Mouse (Mus musculus) embryonic facial prominence, embryonic 12.5 days (tissue): ENCODE measurements around the gene Stpg3. TPM values are rescaled to one million over a fixed set of nuclear protein-coding genes. Genes with fewer than 3 reads are reported as not detected.

Source experiments
- ATAC-seq: fragments of 200-750 bp; cut with Nextera tagmentation; 2 replicates; pipeline ENCODE4 v1.8.0; 2017; ENCODE audit not compliant: insufficient number of reproducible peaks, insufficient read depth, low FRiP score, low TSS enrichment
- H3K27ac ChIP-seq: fragments of 300-500 bp; sonication (generic); 2 replicates; pipeline ENCODE4 v1.5.1; 2016; ENCODE audit warnings: mild to moderate bottlenecking
- H3K27me3 ChIP-seq: fragments of 300-500 bp; sonication (generic); 2 replicates; pipeline ENCODE4 v1.6.1; 2016; ENCODE audit warnings: mild to moderate bottlenecking, moderate library complexity
- H3K36me3 ChIP-seq: fragments of 300-500 bp; sonication (generic); 2 replicates; pipeline ENCODE4 v1.6.1; 2016; ENCODE audit warnings: mild to moderate bottlenecking
- H3K4me1 ChIP-seq: fragments of 300-500 bp; sonication (generic); 2 replicates; pipeline ENCODE4 v1.6.1; 2016
- H3K4me2 ChIP-seq: fragments of 300-500 bp; sonication (generic); replicated peaks from 2 replicates; pipeline ENCODE4 v1.6.1; 2016; ENCODE audit warnings: mild to moderate bottlenecking, moderate library complexity
- H3K4me3 ChIP-seq: fragments of 300-500 bp; sonication (generic); 2 replicates; pipeline ENCODE4 v1.5.1; 2016; ENCODE audit warnings: mild to moderate bottlenecking
- H3K9ac ChIP-seq: fragments of 300-500 bp; sonication (generic); 2 replicates; pipeline ENCODE4 v1.6.1; 2016; ENCODE audit warnings: mild to moderate bottlenecking, moderate library complexity
- H3K9me3 ChIP-seq: fragments of 300-500 bp; sonication (generic); 2 replicates; pipeline ENCODE4 v1.6.1; 2016; ENCODE audit warnings: mild to moderate bottlenecking, moderate library complexity
- WGBS: fragments of 180-500 bp; shearing (Covaris S2); methylation state at CpG from one replicate; pipeline ENCODE4 v1.1.7; 2016; 5-methylcytosine and 5-hydroxymethylcytosine counted together
- polyA plus RNA-seq: library from polyadenylated mRNA; unstranded; fragments of >200 nt; fragmentation: Nextera tagmentation; extraction: Ambion mirVana; gene quantifications from 2 replicates; pipeline ENCODE4 v1.2.1, GENCODE M21; 2016

Stpg3 gene
- polyA plus RNA-seq, 1 experiment from 2014 or later: not detected

DNA sequence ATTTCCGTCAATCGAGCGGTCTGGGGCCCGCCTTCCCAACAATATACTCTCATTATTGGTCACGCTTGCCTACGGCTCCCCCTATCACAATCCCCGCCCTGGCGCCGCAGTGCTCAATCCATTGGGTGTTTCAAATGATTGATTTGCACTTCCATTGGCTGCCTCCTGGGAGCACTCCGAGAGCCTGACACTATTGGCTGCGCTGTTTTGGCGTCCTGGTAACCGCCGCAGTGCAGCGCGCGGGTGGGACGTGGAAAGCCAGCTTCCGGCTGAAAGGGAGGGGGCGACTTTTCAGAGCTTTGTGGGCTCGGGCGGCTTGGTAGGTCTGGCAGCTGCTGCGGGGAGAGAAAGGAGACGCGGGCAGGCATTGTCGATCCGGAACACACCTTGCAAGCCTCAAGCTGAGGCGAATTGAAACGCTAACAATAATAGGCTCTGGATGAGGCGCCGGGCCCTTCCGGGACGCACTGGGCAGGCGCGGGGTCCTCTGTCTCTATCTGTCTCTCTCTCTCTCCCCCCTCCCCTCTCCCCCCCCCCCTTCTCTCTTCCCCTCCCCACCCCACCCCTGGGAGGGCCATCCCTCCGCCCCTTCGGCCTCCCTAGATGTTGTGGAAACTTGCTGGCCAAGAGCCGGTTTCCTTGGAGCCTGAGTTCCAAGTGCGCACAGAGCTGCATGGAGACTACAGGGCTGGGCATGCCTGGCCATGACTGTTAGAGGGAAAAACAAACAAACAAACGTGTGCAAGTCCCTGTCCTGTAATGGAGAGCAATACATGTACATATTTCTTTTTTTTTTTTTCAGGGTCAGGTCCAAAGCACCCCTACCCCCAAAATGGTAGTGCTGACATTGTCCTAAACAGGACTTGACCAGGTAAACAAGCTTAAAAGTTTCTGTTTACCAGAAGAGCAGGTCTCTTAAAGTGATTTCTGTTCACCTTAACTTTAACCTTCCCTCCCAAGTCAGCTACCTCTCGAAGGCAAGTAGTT lies 10.6 kb upstream of the Stpg3 start:
- Histone ChIP-seq H3K4me3 (peak overlapping the region; percentile 65), H3K36me3 (peaks cover 10% of the 10 kb centered on the region; the same call in 1 of the 2 replicates), H3K27me3 (no peaks in the 10 kb centered on the region; the same call in 1 of the 2 replicates), H3K9ac (peak overlapping the region; percentile 53), H3K4me2 (peak overlapping the region; percentile 45), H3K9me3 (no peaks in the 10 kb centered on the region), H3K27ac (peak overlapping the region; percentile 96), H3K4me1 (peaks cover 11% of the 10 kb centered on the region)
- peak; percentile 98 for ATAC-seq
- WGBS: 2% methylated on average over 38 of the region's 41 CpGs

DNA sequence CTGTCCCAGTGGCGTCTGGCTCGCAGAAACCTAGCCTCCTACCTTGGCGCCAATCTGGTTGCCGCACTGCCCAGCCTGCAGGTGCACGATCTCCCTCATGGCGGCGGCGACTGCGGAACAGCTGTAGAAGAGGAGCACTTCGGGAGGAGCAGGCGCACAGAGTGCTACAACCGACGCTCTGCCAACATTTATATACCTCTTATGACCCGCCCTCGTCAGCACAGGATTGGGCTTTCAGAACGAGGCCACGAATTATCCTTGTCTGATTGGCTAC lies 10.0 kb upstream of the Stpg3 start, which contains the start of gene Tubb4b:
Tubb4b (minus strand) TSS at position 211 of the 274 bp plus-strand sequence.
- Histone ChIP-seq H3K9ac (peak within 1 kb of the TSS; percentile 73), H3K4me3 (peak within 1 kb of the TSS; percentile 65), H3K4me1 (peaks cover 11% of the 10 kb centered on the region), H3K27me3 (no peaks in the 10 kb centered on the region; the same call in 1 of the 2 replicates), H3K36me3 (peaks cover 10% of the 10 kb centered on the region; the same call in 1 of the 2 replicates), H3K27ac (peak within 1 kb of the TSS; percentile 96), H3K4me2 (peak within 1 kb of the TSS; percentile 78), H3K9me3 (no peaks in the 10 kb centered on the region)
- no peak for ATAC-seq
- 0% methylated on average over 17 of the region's 17 CpGs for WGBS

GRCm38 (mm10) chr2:25223681-25224491 lies 9.4 kb upstream of the Stpg3 start:
- Histone ChIP-seq H3K36me3 (peaks cover 10% of the 10 kb centered on the region; the same call in 1 of the 2 replicates), H3K9me3 (no peaks in the 10 kb centered on the region), H3K27me3 (no peaks in the 10 kb centered on the region), H3K9ac (peak overlapping the region; percentile 73), H3K27ac (peak overlapping the region; percentile 77), H3K4me2 (peak overlapping the region; percentile 78), H3K4me3 (peak overlapping the region; percentile 65), H3K4me1 (peaks cover 11% of the 10 kb centered on the region)
- under 1% methylated on average over 53 of the region's 53 CpGs for WGBS
- peak; percentile 8 for ATAC-seq

GRCm38 (mm10) chr2:25221331-25221772 lies 6.9 kb upstream of the Stpg3 start:
- no peak for ATAC-seq

GRCm38 (mm10) chr2:25218445-25218844 lies 4.0 kb upstream of the Stpg3 start, which contains the start of gene Fam166a:
TSS of gene Fam166a (plus strand) at chr2:25218745.
- no peak within 1 kb of the TSS for H3K27ac ChIP-seq
- H3K4me1 ChIP-seq: peaks cover 4% of the 10 kb centered on the region
- no peak within 1 kb of the TSS for H3K9ac ChIP-seq
- no peak for ATAC-seq
- no peaks in the 10 kb centered on the region for H3K27me3 ChIP-seq
- H3K36me3 ChIP-seq: peaks cover 10% of the 10 kb centered on the region; the same call in 1 of the 2 replicates
- no peaks in the 10 kb centered on the region for H3K9me3 ChIP-seq
- no peak within 1 kb of the TSS for H3K4me2 ChIP-seq
- H3K4me3 ChIP-seq: no peak within 1 kb of the TSS

More at GRCm38 (mm10) chr2:25221331-25221772, 6.9 kb upstream of the Stpg3 start:
- 69% methylated on average over 5 of the region's 5 CpGs for WGBS
- H3K4me2 ChIP-seq: no peak overlapping the region
- H3K9ac ChIP-seq: no peak overlapping the region
- no peak overlapping the region for H3K27ac ChIP-seq
- H3K36me3 ChIP-seq: peaks cover 10% of the 10 kb centered on the region; the same call in 1 of the 2 replicates
- H3K27me3 ChIP-seq: no peaks in the 10 kb centered on the region
- no peak overlapping the region for H3K4me3 ChIP-seq
- H3K9me3 ChIP-seq: no peaks in the 10 kb centered on the region
- peaks cover 11% of the 10 kb centered on the region for H3K4me1 ChIP-seq

DNA sequence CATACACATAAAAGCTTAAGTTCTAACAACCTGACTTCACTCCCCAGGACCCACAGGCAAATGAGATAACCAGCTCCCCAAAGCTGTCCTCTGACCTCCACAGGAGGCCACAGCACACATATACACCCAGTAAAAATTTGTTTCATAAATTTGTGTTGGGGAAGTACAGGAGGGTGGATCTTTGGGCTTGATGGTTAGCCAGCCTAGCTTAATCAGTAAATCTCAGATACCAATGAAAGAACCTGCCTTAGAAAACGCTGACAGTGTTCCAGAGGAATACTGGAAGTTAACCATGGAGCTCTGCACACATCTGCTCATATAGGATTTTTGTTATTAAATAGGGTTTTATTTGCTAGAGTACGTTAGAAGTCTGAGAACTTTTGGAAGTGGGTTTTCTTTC lies 3.2 kb upstream of the Stpg3 start:
- H3K4me1 ChIP-seq: no peaks in the 10 kb centered on the region
- H3K27me3 ChIP-seq: no peaks in the 10 kb centered on the region
- no peak overlapping the region for H3K4me2 ChIP-seq
- ATAC-seq: no peak
- no peak overlapping the region for H3K27ac ChIP-seq
- no peaks in the 10 kb centered on the region for H3K9me3 ChIP-seq
- no peak overlapping the region for H3K4me3 ChIP-seq
- peaks cover 10% of the 10 kb centered on the region; the same call in 1 of the 2 replicates for H3K36me3 ChIP-seq
- H3K9ac ChIP-seq: no peak overlapping the region
- WGBS: 59% methylated on average over 2 of the region's 2 CpGs

GRCm38 (mm10) chr2:25213266-25213865 lies 1.1 kb downstream of the Stpg3 start:
- no peaks in the 10 kb centered on the region for H3K27me3 ChIP-seq
- no peak overlapping the region for H3K4me3 ChIP-seq
- ATAC-seq: no peak
- H3K9me3 ChIP-seq: no peaks in the 10 kb centered on the region
- no peaks in the 10 kb centered on the region for H3K36me3 ChIP-seq
- no peak overlapping the region for H3K4me2 ChIP-seq
- H3K9ac ChIP-seq: no peak overlapping the region
- 59% methylated on average over 23 of the region's 23 CpGs for WGBS
- peaks cover 11% of the 10 kb centered on the region for H3K4me1 ChIP-seq
- H3K27ac ChIP-seq: no peak overlapping the region

GRCm38 (mm10) chr2:25211121-25211670 lies 3.2 kb downstream of the Stpg3 start, which contains the start of gene Nelfb:
TSS of gene Nelfb (minus strand) at chr2:25211489.
- WGBS: under 1% methylated on average over 44 of the region's 44 CpGs
- ATAC-seq: peak; percentile 81
- peak within 1 kb of the TSS; percentile 86 for H3K4me3 ChIP-seq
- H3K9me3 ChIP-seq: no peaks in the 10 kb centered on the region
- H3K4me2 ChIP-seq: peak within 1 kb of the TSS; percentile 92
- H3K27me3 ChIP-seq: no peaks in the 10 kb centered on the region
- H3K4me1 ChIP-seq: peaks cover 11% of the 10 kb centered on the region
- peak within 1 kb of the TSS; percentile 85 for H3K9ac ChIP-seq
- peaks cover 18% of the 10 kb centered on the region for H3K36me3 ChIP-seq
- H3K27ac ChIP-seq: peak within 1 kb of the TSS; percentile 87

DNA sequence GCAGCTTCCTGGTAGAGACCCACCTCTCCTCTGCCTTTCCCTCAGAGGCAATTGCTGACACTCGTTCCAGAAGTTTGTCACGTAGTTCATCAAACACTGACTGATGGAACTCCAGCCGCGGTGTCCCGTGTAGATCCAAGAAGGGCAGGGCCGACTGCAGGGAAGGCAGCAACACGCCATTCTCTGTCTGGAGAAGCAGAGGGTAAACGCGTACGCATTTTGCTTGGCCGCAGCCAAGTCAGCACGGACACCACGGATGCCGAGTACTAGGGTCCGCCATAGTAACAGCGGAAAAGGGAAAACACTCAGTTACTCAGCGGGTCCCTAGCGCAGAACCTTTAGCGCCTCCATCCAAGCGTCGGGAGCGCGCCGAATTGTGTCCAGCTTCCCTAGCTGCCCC lies 3.8 kb downstream of the Stpg3 start:
- peak overlapping the region; percentile 92 for H3K4me2 ChIP-seq
- H3K27me3 ChIP-seq: no peaks in the 10 kb centered on the region
- peaks cover 11% of the 10 kb centered on the region for H3K4me1 ChIP-seq
- WGBS: under 1% methylated on average over 24 of the region's 24 CpGs
- ATAC-seq: peak; percentile 17; the same call in 1 of the 2 replicates
- peak overlapping the region; percentile 85 for H3K9ac ChIP-seq
- no peaks in the 10 kb centered on the region for H3K9me3 ChIP-seq
- H3K4me3 ChIP-seq: peak overlapping the region; percentile 86
- H3K36me3 ChIP-seq: peaks cover 23% of the 10 kb centered on the region
- H3K27ac ChIP-seq: peak overlapping the region; percentile 87

DNA sequence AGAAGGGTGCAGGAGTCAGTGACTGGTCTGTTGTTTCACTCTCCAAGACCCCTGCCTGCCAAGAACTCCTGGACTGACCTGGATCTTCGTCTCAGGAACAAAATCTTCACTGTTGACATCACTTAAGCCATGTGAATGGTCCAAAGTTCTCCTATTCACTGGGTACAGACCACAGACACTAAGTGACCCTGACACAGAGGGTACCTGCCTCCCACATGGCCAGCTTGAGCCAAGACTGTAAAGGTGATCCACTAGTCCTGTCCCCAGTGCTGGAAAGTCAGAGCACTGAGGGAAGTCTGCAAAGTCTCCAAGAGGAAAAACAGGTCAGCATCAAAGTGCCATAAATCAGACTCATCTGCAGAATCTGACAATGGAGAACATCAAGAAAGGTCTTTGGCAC lies 6.8 kb downstream of the Stpg3 start:
- Histone ChIP-seq H3K4me3 (no peak overlapping the region), H3K27me3 (no peaks in the 10 kb centered on the region), H3K27ac (no peak overlapping the region), H3K4me1 (peaks cover 11% of the 10 kb centered on the region), H3K9me3 (no peaks in the 10 kb centered on the region), H3K36me3 (peaks cover 52% of the 10 kb centered on the region), H3K9ac (no peak overlapping the region), H3K4me2 (no peak overlapping the region)
- no peak for ATAC-seq
- WGBS: 74% methylated on average over 1 of the region's 1 CpGs
